Mouse (Mus musculus): Measurements from ENCODE around the gene Scn3a. TPM values are rescaled to one million over a fixed set of nuclear protein-coding genes. Genes with fewer than 3 reads are reported as not detected.
A peak's percentile ranks its signal among the peaks of the same experiment; 100 is the strongest.

Scn3a gene
- total RNA-seq (2021), result 2.8 and 4.0 TPM in 2 replicates
- long read RNA-seq, partial matches to known transcripts, result 0 of 2 reads
- long read RNA-seq, other reads (novel, unspliced or antisense), result 2 of 2 reads

DNA sequence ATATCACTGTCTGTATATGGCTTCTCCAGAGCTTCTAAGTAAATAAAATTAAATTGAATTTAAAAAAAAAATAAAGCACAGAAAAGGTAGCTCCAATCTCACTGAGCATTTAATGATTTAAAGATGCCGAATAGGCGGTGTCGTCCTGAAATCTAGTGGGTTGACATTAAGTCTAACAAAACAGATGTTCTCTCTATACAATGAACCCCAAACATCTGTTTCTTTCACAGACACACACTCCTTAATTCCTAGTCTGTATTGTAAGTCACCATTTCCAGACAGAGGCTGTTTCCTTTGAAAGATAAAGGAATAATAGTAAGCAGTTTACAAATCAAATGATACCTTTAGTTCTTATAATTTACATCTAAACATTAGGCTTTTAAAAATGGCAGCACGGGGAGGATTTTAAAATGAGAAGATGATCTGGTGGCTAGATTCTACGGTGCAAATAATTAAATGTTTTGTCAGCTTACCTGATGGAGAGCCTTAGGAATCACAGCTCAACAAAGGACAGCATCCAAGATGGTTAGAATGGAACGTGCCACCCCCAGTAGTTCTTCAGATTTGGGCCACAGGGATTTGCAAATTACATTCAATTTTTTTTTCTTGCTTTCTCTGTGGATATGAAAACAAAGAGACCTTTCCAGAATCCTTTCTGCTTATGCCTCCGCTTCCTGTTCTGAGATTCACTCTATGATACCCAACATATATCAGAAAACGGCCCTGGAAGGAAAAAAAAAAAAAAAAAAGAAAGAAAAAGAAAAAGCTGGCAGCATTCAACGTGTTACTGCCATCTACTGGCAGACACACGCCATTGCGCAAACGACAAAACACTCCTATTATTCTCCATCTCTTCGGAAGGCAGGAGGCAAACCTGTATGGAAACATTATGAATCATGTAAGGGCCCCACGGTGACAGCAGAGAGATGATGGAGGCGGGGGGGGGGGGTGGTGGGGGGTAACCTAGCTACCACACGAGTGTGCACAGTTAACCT, at the start of gene Scn3a:
Gene Scn3a, minus strand, starts transcription at position 835 of the 995 bp plus-strand sequence.
- peak; percentile 20 for DNase-seq

DNA sequence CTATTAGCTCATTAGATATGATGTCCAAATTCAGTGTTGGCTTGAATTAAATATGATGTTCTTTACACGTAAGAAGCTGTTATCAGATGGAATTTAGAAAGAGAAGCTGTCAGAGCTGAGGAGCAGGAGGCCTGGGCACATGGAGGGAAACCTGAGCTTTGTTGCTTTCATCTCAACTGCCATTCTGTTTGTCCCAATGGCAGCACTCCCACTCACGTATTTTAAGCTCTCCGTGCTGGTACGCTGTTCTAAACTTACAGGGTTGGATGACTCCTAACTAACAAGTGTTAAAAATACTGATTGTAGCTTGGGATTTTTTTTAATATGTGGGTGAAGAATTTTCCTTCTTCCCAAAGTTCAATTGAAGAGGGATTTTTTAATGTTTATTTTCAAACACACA, 44.5 kb upstream of the Scn3a start:
- no peak for DNase-seq

GRCm38 (mm10) chr2:65607813-65608212, 40.4 kb upstream of the Scn3a start:
- DNase-seq, result no peak

DNA sequence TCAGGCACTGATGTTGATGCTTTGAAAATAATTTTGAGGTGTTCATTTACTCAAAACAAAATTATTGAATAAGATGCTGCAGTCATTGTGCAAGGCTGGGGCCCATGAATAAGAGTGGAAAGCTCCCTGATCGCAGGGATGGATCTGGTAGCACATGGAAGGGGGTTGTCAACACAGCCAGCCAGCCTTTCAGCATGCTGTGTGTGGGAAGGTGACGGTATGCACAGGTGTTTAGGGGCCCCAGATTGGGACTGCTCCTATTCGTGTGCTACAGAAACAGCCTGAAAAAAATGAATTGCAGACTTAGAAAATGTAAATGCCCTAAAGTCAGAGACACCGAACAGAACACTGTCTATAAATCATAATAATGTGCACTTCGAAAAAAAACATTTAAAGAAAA, 20.3 kb upstream of the Scn3a start:
- DNase-seq, result no peak

GRCm38 (mm10) chr2:65567925-65568324, 498 bp upstream of the Scn3a start:
- no peak for DNase-seq

DNA sequence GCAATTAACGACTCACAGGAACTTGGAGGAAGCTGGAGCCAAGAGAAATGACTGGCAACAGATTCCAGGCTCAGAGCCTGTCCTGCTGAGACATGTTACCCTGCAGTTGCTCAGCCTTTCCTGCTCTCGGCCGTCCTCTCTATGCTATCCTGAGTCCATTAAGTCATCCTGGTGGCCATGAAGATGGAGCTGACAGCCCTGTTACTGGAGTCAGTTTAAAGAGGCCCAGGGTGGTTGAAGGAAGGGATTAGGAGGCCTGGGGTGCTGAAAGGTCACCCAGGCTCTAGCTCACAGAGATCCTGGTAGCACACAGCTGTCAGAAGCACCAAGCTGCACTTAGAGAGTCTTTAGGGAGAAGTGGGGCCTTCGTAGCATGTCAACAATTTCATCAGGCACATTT, 3.5 kb downstream of the Scn3a start:
- no peak for DNase-seq

- DNase-seq, result no peak
Measured at GRCm38 (mm10) chr2:65557719-65558118, 9.7 kb downstream of the Scn3a start.

DNA sequence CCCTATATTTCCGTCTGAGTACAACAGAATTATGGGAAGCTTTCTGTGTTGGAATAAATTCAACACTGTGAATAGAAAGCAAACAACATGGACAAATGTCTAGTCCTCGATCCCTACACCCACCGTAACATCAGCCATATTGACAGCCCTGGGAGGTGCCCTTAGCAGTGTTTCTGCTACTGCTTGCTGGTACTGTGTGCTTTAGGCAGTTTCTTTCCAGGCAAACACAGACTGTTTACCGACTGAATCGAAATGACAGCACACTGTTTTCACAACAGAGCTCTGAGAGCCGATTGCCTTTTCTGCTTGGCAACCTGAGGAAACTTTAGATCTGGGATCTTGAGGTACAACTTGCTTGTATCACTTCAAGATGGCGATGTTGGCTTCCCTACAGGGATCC, 12.8 kb downstream of the Scn3a start:
- DNase-seq, result no peak

GRCm38 (mm10) chr2:65553473-65553872, 14.0 kb downstream of the Scn3a start:
- DNase-seq, result no peak

DNA sequence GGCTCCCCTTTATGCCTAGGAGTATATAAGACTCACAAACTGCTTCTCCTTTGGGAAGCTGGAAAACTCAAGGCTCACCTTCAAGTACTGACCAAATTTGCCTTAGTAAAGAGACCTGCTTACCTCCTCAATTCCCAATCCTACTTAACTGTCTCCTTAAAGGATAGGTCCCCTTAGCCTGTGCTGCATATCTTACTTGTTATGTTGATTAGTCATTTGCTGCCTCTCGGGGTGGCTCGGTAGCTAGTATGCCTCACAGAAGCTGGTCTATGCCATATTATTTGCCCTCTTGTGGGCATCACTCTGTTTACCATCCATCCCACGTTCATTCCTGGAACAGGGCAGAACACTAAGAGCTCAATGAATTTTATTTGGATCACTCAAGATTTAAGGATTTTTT, 14.7 kb downstream of the Scn3a start:
- DNase-seq, result no peak

GRCm38 (mm10) chr2:65552222-65552621, 15.2 kb downstream of the Scn3a start:
- DNase-seq, result peak; percentile 26

DNA sequence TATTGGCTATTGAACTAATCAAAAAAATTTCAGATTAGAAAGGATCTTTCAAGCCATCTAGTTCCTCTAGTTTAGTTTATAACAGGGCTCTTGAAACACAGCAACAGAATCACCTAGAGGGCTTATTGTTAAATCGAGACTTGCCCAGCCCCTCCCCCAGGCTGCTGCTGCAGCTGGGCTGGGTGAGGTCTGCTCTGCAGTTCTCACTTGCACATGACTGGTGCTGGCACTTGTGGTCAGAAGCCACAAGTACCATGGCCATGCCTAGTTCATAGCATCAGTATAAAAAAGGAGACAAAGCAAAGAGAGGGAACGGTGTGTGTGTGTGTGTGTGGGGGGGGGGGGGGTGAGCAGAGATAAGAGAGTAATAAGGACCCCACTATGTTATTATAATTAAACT, 15.7 kb downstream of the Scn3a start:
- no peak for DNase-seq

DNA sequence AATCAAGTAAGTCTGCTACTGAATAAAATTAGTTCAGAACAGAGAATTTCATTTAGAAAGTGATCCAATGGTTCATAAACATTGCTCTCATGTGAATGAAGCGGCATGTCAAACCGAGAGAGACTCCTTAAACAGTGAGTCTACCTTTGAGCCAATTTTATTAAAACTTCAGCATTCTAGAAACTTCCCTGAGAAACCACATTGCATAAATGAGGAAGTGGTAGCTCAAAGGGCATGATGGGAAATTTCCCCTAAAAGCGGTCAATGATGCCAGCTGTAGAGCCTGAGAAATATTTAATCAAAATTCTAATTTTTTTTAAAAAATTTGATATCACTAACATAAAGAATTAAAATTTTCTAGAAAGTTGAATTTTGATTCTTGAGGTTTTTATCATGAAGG, 16.9 kb downstream of the Scn3a start:
- no peak for DNase-seq

GRCm38 (mm10) chr2:65548665-65549064, 18.8 kb downstream of the Scn3a start:
- DNase-seq, result no peak

DNA sequence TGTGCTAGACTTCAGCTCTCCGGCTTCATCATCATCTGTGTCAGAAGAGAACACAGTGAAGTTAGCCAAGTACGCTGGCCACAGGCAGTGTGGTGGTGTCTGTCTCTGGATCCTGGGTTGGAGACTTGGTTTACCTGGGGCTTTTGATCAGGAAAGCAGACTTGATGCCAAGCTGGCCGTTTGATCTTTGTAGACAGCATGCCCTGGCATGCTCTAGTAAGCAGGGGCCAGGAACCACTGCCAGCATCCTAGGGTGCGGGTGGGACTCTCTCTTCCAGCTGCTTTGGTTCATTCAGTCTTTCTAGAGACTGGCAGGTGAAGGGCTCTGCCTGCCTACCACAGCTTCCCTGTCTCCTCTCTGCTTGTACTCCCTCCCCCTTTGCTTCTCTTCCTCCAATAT, 20.1 kb downstream of the Scn3a start:
- peak; percentile 18 for DNase-seq

DNA sequence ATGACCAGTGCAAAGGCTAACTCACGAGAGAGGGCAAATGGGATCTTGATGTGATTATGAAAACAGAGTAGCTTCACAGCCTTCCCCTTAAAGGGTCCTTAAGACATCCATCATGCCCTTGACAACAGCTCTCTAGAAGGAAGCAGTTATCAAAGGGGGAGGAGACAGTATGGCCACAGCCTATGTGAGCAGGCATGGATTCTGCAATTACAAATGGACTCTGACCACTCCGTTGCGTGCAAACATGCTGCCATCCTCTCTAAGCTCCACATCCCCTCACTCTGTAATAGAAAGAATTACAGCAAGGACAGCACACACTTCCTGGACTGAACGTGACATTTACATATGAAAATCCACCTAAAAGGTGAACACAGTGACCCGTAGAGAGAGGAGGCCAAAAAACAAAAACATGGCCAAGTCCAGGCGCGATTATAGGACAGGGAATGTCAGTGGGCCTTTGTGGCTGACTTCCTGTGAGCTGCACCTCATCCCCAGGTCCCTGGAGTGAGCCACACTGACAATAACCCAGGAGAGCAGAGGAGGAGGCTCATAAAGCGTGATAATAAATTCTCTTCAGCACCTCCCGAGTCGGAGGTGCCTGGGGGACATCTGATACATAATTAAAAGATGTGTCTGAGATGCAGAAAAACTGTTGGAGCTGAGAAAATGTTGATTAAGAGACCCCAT, 24.4 kb downstream of the Scn3a start:
- no peak for DNase-seq

- no peak for DNase-seq
Measured at GRCm38 (mm10) chr2:65541781-65542180, 25.6 kb downstream of the Scn3a start.

- no peak for DNase-seq
Measured at GRCm38 (mm10) chr2:65538436-65538835, 29.0 kb downstream of the Scn3a start.

DNA sequence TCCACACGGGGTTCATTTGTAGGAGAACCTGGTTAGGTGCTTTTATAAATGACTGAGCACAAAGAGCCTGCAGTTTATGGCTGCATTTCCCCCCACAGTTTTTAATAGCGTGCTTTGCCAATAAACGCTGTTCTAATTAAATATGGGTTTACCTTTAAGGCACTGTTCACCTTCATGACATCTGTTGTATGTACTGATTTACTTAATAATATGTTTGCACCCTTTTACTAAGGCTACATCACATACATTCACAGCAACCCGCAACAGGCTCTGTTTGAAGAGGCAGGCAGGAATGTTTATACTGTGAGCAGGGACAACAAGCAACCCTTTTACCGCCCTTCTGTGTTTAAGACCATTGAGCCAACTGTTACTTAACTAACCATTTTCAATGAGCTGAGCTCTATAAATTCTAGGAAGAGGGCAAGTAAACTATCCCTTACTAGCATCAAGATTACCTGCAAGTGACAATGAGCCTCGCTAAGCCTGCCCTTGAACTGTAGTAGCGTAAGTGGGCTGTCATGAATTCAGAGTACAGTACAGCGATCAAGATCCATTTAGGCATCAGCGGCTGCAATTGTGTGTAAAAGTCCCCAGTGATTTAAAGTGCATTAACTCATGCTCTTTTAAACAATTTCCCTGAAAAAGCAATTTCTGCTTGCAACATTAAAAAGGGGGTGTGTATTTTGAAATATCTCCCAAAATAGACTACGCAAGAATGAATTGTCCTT, 35.1 kb downstream of the Scn3a start:
- no peak for DNase-seq

DNA sequence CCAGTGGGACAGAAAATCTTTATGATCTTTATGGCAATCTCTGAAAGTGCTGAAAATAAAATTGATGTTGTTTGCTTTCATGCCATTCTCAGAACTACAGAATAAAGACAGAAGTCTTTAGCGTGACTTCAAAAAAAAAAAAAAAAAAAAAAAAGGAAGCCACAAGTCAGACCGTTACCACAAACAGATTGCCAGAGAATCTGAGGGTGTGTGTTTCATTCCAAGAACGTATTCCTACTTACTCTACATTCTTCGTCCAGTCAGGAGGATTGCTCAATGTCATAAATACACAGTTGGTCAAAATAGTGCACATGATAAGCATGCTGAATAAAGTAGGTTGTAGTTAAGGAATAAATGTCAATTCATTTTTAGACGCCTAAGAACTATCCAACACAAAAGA, 38.3 kb downstream of the Scn3a start:
- no peak for DNase-seq

- no peak for DNase-seq
Measured at GRCm38 (mm10) chr2:65516703-65517102, 50.7 kb downstream of the Scn3a start.

DNA sequence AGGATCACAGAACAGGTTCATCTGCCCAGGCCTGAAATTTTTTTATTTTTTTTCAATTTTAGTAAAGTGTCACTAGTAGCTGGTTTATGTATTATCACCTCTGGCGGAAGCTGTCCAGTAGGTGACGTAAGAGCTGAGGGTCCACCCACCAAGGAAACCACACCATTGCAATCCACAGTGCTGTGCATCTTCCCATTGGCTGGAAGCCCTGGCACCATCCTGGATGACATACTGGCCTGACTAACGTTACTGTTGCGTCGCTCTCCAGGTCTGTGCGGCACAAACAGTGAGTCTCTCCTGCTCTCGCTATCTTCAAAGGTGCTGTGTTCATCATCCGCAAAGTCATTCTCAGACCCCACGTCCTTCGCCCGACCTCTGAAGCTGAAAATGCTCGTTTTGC, 59.2 kb downstream of the Scn3a start:
- no peak for DNase-seq

GRCm38 (mm10) chr2:65490450-65490849, 77.0 kb downstream of the Scn3a start:
- no peak for DNase-seq

All from adrenal gland, postnatal 25 days (tissue).